Mouse (Mus musculus) B cell, adult 2 months (primary cell): Measurements from ENCODE around the gene Krtap24-1.

Experiments
- DNase-seq, 2 experiments: peaks; one replicate each; pipeline ENCODE4 v3.0.0; 2022

The Krtap24-1 gene

GRCm38 (mm10) chr16:88611922-88612321, at the start of gene Krtap24-1:
TSS of gene Krtap24-1 (minus strand) at chr16:88612279.
- no peak for DNase-seq

- no peak for DNase-seq
These were observed 45.3 kb upstream of the Krtap24-1 start for GRCm38 (mm10) chr16:88657426-88657825.

GRCm38 (mm10) chr16:88651952-88652351, 39.9 kb upstream of the Krtap24-1 start:
- no peak for DNase-seq

- DNase-seq: no peak
These were observed 39.0 kb upstream of the Krtap24-1 start for GRCm38 (mm10) chr16:88651082-88651481.

GRCm38 (mm10) chr16:88647358-88647846, 35.3 kb upstream of the Krtap24-1 start, which contains the start of gene Krtap26-1:
TSS of gene Krtap26-1 (minus strand) at chr16:88647796.
- no peak for DNase-seq

GRCm38 (mm10) chr16:88646366-88647111, 34.5 kb upstream of the Krtap24-1 start:
- DNase-seq: no peak

- no peak for DNase-seq
These were observed 28.0 kb upstream of the Krtap24-1 start for GRCm38 (mm10) chr16:88640053-88640452.

GRCm38 (mm10) chr16:88635142-88635541, 23.1 kb upstream of the Krtap24-1 start:
- no peak for DNase-seq

- DNase-seq: no peak
These were observed 19.4 kb upstream of the Krtap24-1 start for GRCm38 (mm10) chr16:88631474-88631873.

- DNase-seq: no peak
These were observed 15.5 kb upstream of the Krtap24-1 start, which contains the start of gene 2310079G19Rik for GRCm38 (mm10) chr16:88627566-88627965. TSS of gene 2310079G19Rik (minus strand) at chr16:88627666.

- DNase-seq: no peak
These were observed 633 bp upstream of the Krtap24-1 start for GRCm38 (mm10) chr16:88612712-88613111.

GRCm38 (mm10) chr16:88604570-88604969, 7.5 kb downstream of the Krtap24-1 start:
- DNase-seq: no peak

GRCm38 (mm10) chr16:88602464-88602863, 9.6 kb downstream of the Krtap24-1 start:
- DNase-seq: no peak

GRCm38 (mm10) chr16:88600303-88600702, 11.8 kb downstream of the Krtap24-1 start:
- DNase-seq: no peak

- DNase-seq: no peak
These were observed 12.4 kb downstream of the Krtap24-1 start for GRCm38 (mm10) chr16:88599504-88600237.

GRCm38 (mm10) chr16:88592758-88593157, 19.3 kb downstream of the Krtap24-1 start:
- DNase-seq: no peak

- DNase-seq: no peak
These were observed 28.7 kb downstream of the Krtap24-1 start for GRCm38 (mm10) chr16:88583338-88583737.

- DNase-seq: no peak
These were observed 36.0 kb downstream of the Krtap24-1 start for GRCm38 (mm10) chr16:88575885-88576679.

- no peak for DNase-seq
These were observed 39.1 kb downstream of the Krtap24-1 start for GRCm38 (mm10) chr16:88572904-88573404.

- no peak for DNase-seq
These were observed 41.9 kb downstream of the Krtap24-1 start for GRCm38 (mm10) chr16:88570136-88570535.

- DNase-seq: no peak
These were observed 42.3 kb downstream of the Krtap24-1 start for GRCm38 (mm10) chr16:88569732-88570131.

GRCm38 (mm10) chr16:88569096-88569495, 43.0 kb downstream of the Krtap24-1 start:
- DNase-seq: no peak
